8 mouse cellular contexts compared by ENCODE assay signal in the genomic region with DNA sequence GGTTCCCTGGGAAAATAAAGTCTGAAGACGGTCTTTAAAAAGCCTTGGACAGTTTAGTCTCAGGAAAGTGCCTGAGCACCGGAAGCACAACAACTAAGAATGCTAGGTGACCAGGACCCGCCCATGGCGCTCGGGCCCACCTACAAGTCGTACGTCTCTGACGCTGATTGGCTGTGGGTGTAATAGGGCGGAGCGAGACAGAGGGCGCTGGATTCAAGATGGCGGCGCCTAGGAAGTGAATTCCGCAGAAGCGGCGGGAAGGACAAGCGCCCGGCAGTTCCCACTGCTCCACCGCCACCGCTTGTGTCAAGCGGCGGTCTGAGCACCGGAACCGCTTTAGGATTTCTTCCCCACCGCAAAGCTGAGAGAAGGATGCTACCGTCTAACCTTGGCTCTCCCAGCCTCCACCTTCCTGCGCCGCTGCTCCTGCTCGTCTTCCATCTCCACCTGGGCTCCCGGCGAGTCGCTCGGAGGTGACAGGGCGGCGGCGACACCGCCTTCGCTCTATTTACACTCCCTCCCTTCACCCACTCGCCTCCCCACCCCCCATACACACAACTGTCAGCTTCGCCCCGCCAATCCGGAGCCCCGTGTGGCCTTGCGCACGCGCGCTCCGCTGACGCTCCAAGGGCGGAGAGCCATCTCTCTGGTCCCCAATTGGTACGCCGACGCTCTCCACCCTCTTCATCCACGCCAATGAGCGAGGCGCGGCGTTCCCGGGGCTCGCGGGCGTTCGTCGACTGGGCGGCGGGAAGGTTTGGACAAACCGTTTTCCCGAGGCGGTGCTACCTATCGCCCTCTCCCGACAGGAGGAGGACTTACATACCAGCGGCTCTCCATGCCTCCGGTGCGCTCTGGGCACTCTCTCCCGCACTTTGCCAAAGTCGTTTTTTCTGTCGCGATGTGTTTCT. TPM values are rescaled to one million over a fixed set of nuclear protein-coding genes. Genes with fewer than 3 reads are reported as not detected.
A peak's percentile ranks its signal among the peaks of the same experiment; 100 is the strongest.
DNase-seq lines count a peak whose midpoint lies in the region; ATAC-seq and TF ChIP-seq lines count a peak whose summit lies in the region.

A gene (minus strand): TSS at position 609 of the 911 bp plus-strand sequence.

- TF ChIP-seq CTCF in cortical plate, adult 2 months (IDR thresholded peaks at IDR 0.05; ENCODE audit: extremely low read depth, insufficient read depth, low read length): peak; percentile 50

- H3K36me3 ChIP-seq in megakaryocyte, embryonic 14.5 days (replicated peaks; ENCODE audit: low read length): peaks cover 36% of the 10 kb centered on the region

- peak within 1 kb of the TSS; percentile 66 for H3K4me3 ChIP-seq in cortical plate, adult 2 months (ENCODE audit: insufficient read depth, low read length)
- H3K4me3 ChIP-seq in megakaryocyte, embryonic 14.5 days (replicated peaks): peak within 1 kb of the TSS; percentile 100

- TF ChIP-seq POLR2A in cortical plate, adult 2 months (IDR thresholded peaks at IDR 0.05; ENCODE audit: extremely low read depth, insufficient read depth, low read length): peak; percentile 28; the same call in 1 of the 2 replicates

- no peaks in the 10 kb centered on the region for H3K27me3 ChIP-seq in megakaryocyte, embryonic 14.5 days (replicated peaks)

- H3K4me1 ChIP-seq in cortical plate, adult 2 months (ENCODE audit: control insufficient read depth, insufficient read depth, low read length): no peaks in the 10 kb centered on the region
- peaks cover 63% of the 10 kb centered on the region for H3K4me1 ChIP-seq in megakaryocyte, embryonic 14.5 days

- peak; percentile 95 to 98 for DNase-seq in gastrocnemius, adult 8-10 months (ENCODE audit: low spot score in 2 of 2)
- peak; percentile 93 for DNase-seq in hindlimb bud, embryonic 11.5 days (ENCODE audit: extremely low spot score, low read depth, low spot score)
- peak; percentile 90 to 96 for DNase-seq in left cerebral cortex, adult 8-10 months (ENCODE audit: low spot score in 2 of 2)
- DNase-seq in right cerebral cortex, postnatal 10 days (ENCODE audit: low spot score in 2 of 2): peak; percentile 98 to 99
- peak; percentile 92 for DNase-seq in urinary bladder, postnatal 25 days (ENCODE audit: low spot score)

- ATAC-seq in activated CD4-positive, CD25-positive, alpha-beta regulatory T cell, adult 4 months: peak; percentile 94

- H3K27ac ChIP-seq in cortical plate, adult 2 months (ENCODE audit: insufficient read depth, low read length): peak within 1 kb of the TSS; percentile 80

- no peaks in the 10 kb centered on the region for H3K9me3 ChIP-seq in megakaryocyte, embryonic 14.5 days

RNA-seq across cellular contexts. Expression of the gene that starts here (rescaled TPM):
- 10 to 100 TPM; 12.5 to 13.3 TPM for polyA plus RNA-seq in activated CD4-positive, CD25-positive, alpha-beta regulatory T cell, adult 4 months (2017; shearing (Covaris generic))
- 25.2 and 29.3 TPM in 2 replicates for polyA plus RNA-seq in cortical plate, adult 2 months (2012; rRNA removed)
- 10 to 100 TPM; 53.2 to 69.0 (median 59.0) TPM for total RNA-seq in gastrocnemius, adult 8-10 months (2022)
- 10 to 100 TPM; 26.1 to 33.6 (median 29.0) TPM for total RNA-seq in left cerebral cortex, adult 8-10 months (2022)
- polyA plus RNA-seq in megakaryocyte, embryonic 14.5 days (2012; ENCODE audit: insufficient read depth, low replicate concordance): 32.3 and 41.3 TPM in 2 replicates

Comparison
In these comparisons a context has a peak if more than half of its experiments do, and no peak if none do; other contexts are left out.
1. Peak in every context shown above with its lines: DNase-seq, ATAC-seq, H3K4me3 ChIP-seq and H3K27ac ChIP-seq.